21 mouse cellular contexts compared by ENCODE assay signal in genomic region chr10:61741306-61741705, GRCm38 (mm10). TPM values are rescaled to one million over a fixed set of nuclear protein-coding genes. Genes with fewer than 3 reads are reported as not detected.
"Had no signal": no experiment of that assay in that cellular context is flagged by ENCODE, and none has a peak within 500 bp of the region (broad histone marks: within the 10 kb centered on the region; RNA-seq: fewer than 3 reads in every experiment).

No protein-coding gene starts in this region.

- H3K4me2 ChIP-seq: limb, embryonic 12.5 days; limb, embryonic 15.5 days; liver, embryonic 13.5 days; midbrain, embryonic 11.5 days; neural tube, embryonic 12.5 days; neural tube, embryonic 15.5 days had no signal

- H3K27me3 ChIP-seq: limb, embryonic 12.5 days; limb, embryonic 15.5 days; liver, embryonic 13.5 days; neural tube, embryonic 12.5 days; neural tube, embryonic 15.5 days had no signal

- H3K4me3 ChIP-seq: limb, embryonic 12.5 days; limb, embryonic 15.5 days; liver, embryonic 13.5 days; neural tube, embryonic 12.5 days; neural tube, embryonic 15.5 days had no signal

- H3K9ac ChIP-seq: limb, embryonic 12.5 days; limb, embryonic 15.5 days; liver, embryonic 13.5 days; neural tube, embryonic 12.5 days; neural tube, embryonic 15.5 days had no signal

- H3K4me1 ChIP-seq: limb, embryonic 12.5 days; limb, embryonic 15.5 days; liver, embryonic 13.5 days; neural tube, embryonic 12.5 days; neural tube, embryonic 15.5 days had no signal

- H3K27ac ChIP-seq: limb, embryonic 12.5 days; limb, embryonic 15.5 days; liver, embryonic 13.5 days; neural tube, embryonic 12.5 days; neural tube, embryonic 15.5 days; stomach, postnatal 0 days had no signal

- DNase-seq: kidney, adult 18-20 months; kidney, adult 9 months; kidney, postnatal 14 days; kidney, postnatal 4 days; left cerebral cortex, postnatal 4 days; liver, embryonic 13.5 days; lung, adult 2 months; lung, postnatal 14 days; lung, postnatal 4 days; midbrain, embryonic 14.5 days; right cerebral cortex, postnatal 14 days; right cerebral cortex, postnatal 4 days; thymus, adult 2 months; thymus, postnatal 25 days had no signal

- H3K9me3 ChIP-seq: limb, embryonic 15.5 days; liver, embryonic 13.5 days; neural tube, embryonic 12.5 days; neural tube, embryonic 15.5 days had no signal

RNA-seq across cellular contexts. Expression of gene H2afy2, which starts 42.6 kb away (rescaled TPM):
- total RNA-seq: megakaryocyte-erythroid progenitor cell, adult 5-6 weeks had no signal
